Mouse (Mus musculus) C2C12 (cell line): ENCODE results near the gene Brd2.

Source experiments
- CTCF ChIP-seq: IDR thresholded peaks from one replicate; pipeline ENCODE4 v1.5.1; 2011; ENCODE audit not compliant: control insufficient read depth, insufficient read depth, insufficient read length
- MAX ChIP-seq: IDR thresholded peaks from one replicate; pipeline ENCODE4 v1.6.1; 2011; ENCODE audit warnings: mild to moderate bottlenecking, control low read depth
- MYOG ChIP-seq: IDR thresholded peaks from one replicate; pipeline ENCODE4 v1.6.1; 2011; ENCODE audit not compliant: control insufficient read depth, insufficient read length; ENCODE audit errors: extremely low read depth
- USF1 ChIP-seq: IDR thresholded peaks from one replicate; pipeline ENCODE4 v1.6.1; 2011; ENCODE audit warnings: low read depth, mild to moderate bottlenecking, control low read depth, moderate library complexity

- TF ChIP-seq CTCF (no peak), USF1 (no peak), MYOG (no peak), MAX (no peak)
Observed at GRCm38 (mm10) chr17:34139416-34139815, 17.0 kb upstream of the Brd2 start.
